Mouse (Mus musculus): ENCODE results near the gene Fance.
"Not testable (repeated sequence)": the region's sequence is repeated elsewhere in the genome, so short reads cannot be mapped to it uniquely, and the experiment has no call there.

Gene Fance

GRCm38 (mm10) chr17:28350466-28351352 is 37.4 kb downstream of the Fance start, which contains the start of gene Tead3:
Gene Tead3, minus strand, starts transcription at chr17:28350817.
- peak; percentile 85 for DNase-seq

- peak; percentile 69 for DNase-seq
Measured at GRCm38 (mm10) chr17:28351353-28351890, 38.1 kb downstream of the Fance start.

- DNase-seq: no peak
Measured at GRCm38 (mm10) chr17:28352018-28352417, 38.7 kb downstream of the Fance start.

GRCm38 (mm10) chr17:28355871-28356270 is 42.6 kb downstream of the Fance start:
- peak; percentile 73 for DNase-seq

- not testable (repeated sequence) for DNase-seq
Measured at GRCm38 (mm10) chr17:28358576-28359261, 45.4 kb downstream of the Fance start.

- DNase-seq: no peak
Measured at GRCm38 (mm10) chr17:28360531-28361277, 47.4 kb downstream of the Fance start.

- no peak for DNase-seq
Measured at GRCm38 (mm10) chr17:28361921-28362652, 48.8 kb downstream of the Fance start.

- DNase-seq: no peak
Measured at GRCm38 (mm10) chr17:28362653-28363292, 49.5 kb downstream of the Fance start.

GRCm38 (mm10) chr17:28363507-28363906 is 50.2 kb downstream of the Fance start:
- DNase-seq: no peak

- DNase-seq: no peak
Measured at GRCm38 (mm10) chr17:28365122-28365521, 51.8 kb downstream of the Fance start, which contains the start of gene Tulp1. Gene Tulp1, minus strand, starts transcription at chr17:28365222.

- DNase-seq: peak; percentile 93
Measured at GRCm38 (mm10) chr17:28368449-28368848, 55.1 kb downstream of the Fance start.

- DNase-seq: no peak
Measured at GRCm38 (mm10) chr17:28369056-28369455, 55.7 kb downstream of the Fance start.

- no peak for DNase-seq
Measured at GRCm38 (mm10) chr17:28371286-28371685, 58.0 kb downstream of the Fance start.

- DNase-seq: no peak
Measured at GRCm38 (mm10) chr17:28371941-28372340, 58.6 kb downstream of the Fance start.

GRCm38 (mm10) chr17:28373821-28374220 is 60.5 kb downstream of the Fance start:
- DNase-seq: peak; percentile 65

GRCm38 (mm10) chr17:28374494-28374893 is 61.2 kb downstream of the Fance start:
- no peak for DNase-seq

- no peak for DNase-seq
Measured at GRCm38 (mm10) chr17:28375592-28376061, 62.3 kb downstream of the Fance start.
